Mouse (Mus musculus) MEL (cell line): Measurements from ENCODE around the gene Ccdc82. TPM values are rescaled to one million over a fixed set of nuclear protein-coding genes. Genes with fewer than 3 reads are reported as not detected.

ENCODE experiments used
- DNase-seq: peaks from one replicate; pipeline ENCODE4 v3.0.0; 2011; ENCODE audit warnings: low read depth, low spot score
- H3K27ac ChIP-seq: 2 replicates; pipeline ENCODE4 v1.5.1; 2012; ENCODE audit warnings: low read depth, mild to moderate bottlenecking, control low read depth, low read length, moderate library complexity; ENCODE audit not compliant: control insufficient read depth
- H3K27me3 ChIP-seq, 2 experiments: fragments of 150-350 bp in 1 of 2; sonication (generic) in 1 of 2; 2 replicates each; pipeline ENCODE4 v1.6.1; 2012; ENCODE audit warnings: low read length in 2 of 2, mild to moderate bottlenecking in 2 of 2, improper control_type of control experiment in 1 of 2, moderate library complexity in 1 of 2; ENCODE audit not compliant: insufficient read depth in 2 of 2, control insufficient read depth in 1 of 2
- H3K36me3 ChIP-seq, 2 experiments: 2 replicates each; pipeline ENCODE4 v1.6.1; 2012 to 2014; ENCODE audit warnings: low read length in 2 of 2, improper control_type of control experiment in 1 of 2, inconsistent platforms in 1 of 2, mild to moderate bottlenecking in 1 of 2; ENCODE audit not compliant: insufficient read depth in 2 of 2, control insufficient read depth in 1 of 2
- H3K4me1 ChIP-seq, 2 experiments: fragments of 150-350 bp in 1 of 2; sonication (generic) in 1 of 2; 2 replicates each; pipeline ENCODE4 v1.6.1; 2012; ENCODE audit warnings: low read length in 2 of 2, improper control_type of control experiment in 1 of 2, mild to moderate bottlenecking in 1 of 2; ENCODE audit not compliant: insufficient read depth in 2 of 2, control insufficient read depth in 1 of 2
- H3K4me3 ChIP-seq, 2 experiments: fragments of 150-350 bp in 1 of 2; sonication (generic) in 1 of 2; 2 replicates each; pipeline ENCODE4 v1.5.1; 2012; ENCODE audit warnings: low read depth in 2 of 2, low read length in 2 of 2, mild to moderate bottlenecking in 2 of 2, moderate library complexity in 2 of 2, control low read depth in 1 of 2, improper control_type of control experiment in 1 of 2; ENCODE audit not compliant: control insufficient read depth in 1 of 2, insufficient read depth in 1 of 2
- H3K79me2 ChIP-seq: 2 replicates; pipeline ENCODE4 v1.6.1; 2012; ENCODE audit warnings: mild to moderate bottlenecking, low read length, moderate library complexity; ENCODE audit not compliant: control insufficient read depth, poor library complexity, insufficient read depth
- H3K9ac ChIP-seq: 2 replicates; pipeline ENCODE4 v1.6.1; 2012; ENCODE audit warnings: low read depth, mild to moderate bottlenecking, control low read depth, low read length, moderate library complexity; ENCODE audit not compliant: control insufficient read depth, poor library complexity, severe bottlenecking
- H3K9me3 ChIP-seq: fragments of 150-350 bp; sonication (generic); replicated peaks from 2 replicates; pipeline ENCODE4 v1.6.1; 2012; ENCODE audit warnings: mild to moderate bottlenecking, low read length, improper control_type of control experiment, moderate library complexity; ENCODE audit not compliant: insufficient read depth
- BHLHE40 ChIP-seq: IDR thresholded peaks from 2 replicates; pipeline ENCODE4 v1.6.1; 2012; ENCODE audit warnings: low read depth, mild to moderate bottlenecking, inconsistent platforms, low read length, improper control_type of control experiment, borderline replicate concordance
- CHD1 ChIP-seq: IDR thresholded peaks from 2 replicates; pipeline ENCODE4 v1.6.1; 2012; ENCODE audit warnings: low read depth, mild to moderate bottlenecking, inconsistent platforms, low read length, improper control_type of control experiment
- CHD2 ChIP-seq: IDR thresholded peaks from 2 replicates; pipeline ENCODE4 v1.6.1; 2011; ENCODE audit warnings: low read length, improper control_type of control experiment
- E2F4 ChIP-seq: IDR thresholded peaks from 2 replicates; pipeline ENCODE4 v1.6.1; 2011; ENCODE audit warnings: low read depth, low read length, improper control_type of control experiment, borderline replicate concordance
- ELF1 ChIP-seq: IDR thresholded peaks from 2 replicates; pipeline ENCODE4 v1.6.1; 2014; ENCODE audit warnings: low read depth, mild to moderate bottlenecking, inconsistent platforms, low read length, improper control_type of control experiment, moderate library complexity
- GABPA ChIP-seq: IDR thresholded peaks from 2 replicates; pipeline ENCODE4 v1.6.1; 2012; ENCODE audit warnings: low read depth, mild to moderate bottlenecking, inconsistent platforms, low read length, improper control_type of control experiment, moderate library complexity
- JUND ChIP-seq: IDR thresholded peaks from 2 replicates; pipeline ENCODE4 v1.6.1; 2011; ENCODE audit warnings: low read depth, mild to moderate bottlenecking, improper control_type of control experiment, low read length
- MAFK ChIP-seq: IDR thresholded peaks from 2 replicates; pipeline ENCODE4 v1.6.1; 2011; ENCODE audit warnings: low read depth, mild to moderate bottlenecking, low read length, improper control_type of control experiment, borderline replicate concordance
- MAZ ChIP-seq: IDR thresholded peaks from 2 replicates; pipeline ENCODE4 v1.6.1; 2012; ENCODE audit warnings: low read depth, mild to moderate bottlenecking, inconsistent platforms, low read length, improper control_type of control experiment
- MXI1 ChIP-seq: IDR thresholded peaks from 2 replicates; pipeline ENCODE4 v1.6.1; 2011; ENCODE audit warnings: mild to moderate bottlenecking, low read depth, low read length, improper control_type of control experiment
- MYB ChIP-seq: IDR thresholded peaks from 2 replicates; pipeline ENCODE4 v1.6.1; 2011; ENCODE audit warnings: mild to moderate bottlenecking, low read depth, low read length, improper control_type of control experiment
- POLR2AphosphoS2 ChIP-seq: IDR thresholded peaks from 2 replicates; pipeline ENCODE4 v1.6.1; 2011; ENCODE audit warnings: low read length, improper control_type of control experiment
- POLR2AphosphoS5 ChIP-seq: IDR thresholded peaks from 2 replicates; pipeline ENCODE4 v1.6.1; 2012; ENCODE audit warnings: low read depth, borderline replicate concordance, mild to moderate bottlenecking, inconsistent platforms, low read length, moderate library complexity, mixed read lengths
- SIN3A ChIP-seq: IDR thresholded peaks from 2 replicates; pipeline ENCODE4 v1.6.1; 2012; ENCODE audit warnings: low read length, improper control_type of control experiment, inconsistent platforms
- TBP ChIP-seq: IDR thresholded peaks from 2 replicates; pipeline ENCODE4 v1.8.0; 2011; ENCODE audit warnings: low read depth, low read length, improper control_type of control experiment
- TCF12 ChIP-seq: IDR thresholded peaks from 2 replicates; pipeline ENCODE4 v1.6.1; 2014; ENCODE audit warnings: low read depth, mild to moderate bottlenecking, inconsistent platforms, low read length, improper control_type of control experiment, moderate library complexity
- UBTF ChIP-seq: IDR thresholded peaks from 2 replicates; pipeline ENCODE4 v1.6.1; 2012; ENCODE audit warnings: low read depth, mild to moderate bottlenecking, inconsistent platforms, low read length, improper control_type of control experiment, moderate library complexity, borderline replicate concordance; ENCODE audit not compliant: insufficient read depth
- USF1 ChIP-seq: IDR thresholded peaks from 2 replicates; pipeline ENCODE4 v1.6.1; 2014; ENCODE audit warnings: low read depth, mild to moderate bottlenecking, inconsistent platforms, low read length, improper control_type of control experiment, moderate library complexity
- ZKSCAN1 ChIP-seq: IDR thresholded peaks from 2 replicates; pipeline ENCODE4 v1.6.1; 2012; ENCODE audit warnings: low read depth, mild to moderate bottlenecking, inconsistent platforms, low read length, improper control_type of control experiment, moderate library complexity
- ZNF384 ChIP-seq: IDR thresholded peaks from 2 replicates; pipeline ENCODE4 v1.6.1; 2012; ENCODE audit warnings: low read depth, mild to moderate bottlenecking, inconsistent platforms, low read length, improper control_type of control experiment
- polyA plus RNA-seq, 2 experiments: library from polyadenylated mRNA; stranded (reverse) in 1 of 2; unstranded in 1 of 2; fragments of >175 nt in 1 of 2; fragments of >200 nt in 1 of 2; gene quantifications; 2 replicates each; pipeline versions ENCODE4 v1.2.1 to v1.2.4; 2012; ENCODE audit warnings: low replicate concordance in 2 of 2, low read depth in 1 of 2; ENCODE audit not compliant: insufficient read length in 2 of 2, insufficient read depth in 1 of 2, missing spikeins in 1 of 2
- total RNA-seq: library from RNA; depleted of rRNA; stranded (reverse); fragments of 300-350 nt; gene quantifications from 2 replicates; pipeline ENCODE4 v1.2.3, GENCODE M21; 2012

Gene Ccdc82
- total and polyA plus RNA-seq, 3 experiments, result 8.4 to 79.8 (median 15.0) TPM

- H3K79me2 ChIP-seq, result no peaks in the 10 kb centered on the region
- DNase-seq, result no peak
- no peaks in the 10 kb centered on the region; a peak in 1 of 4 replicates for H3K27me3 ChIP-seq
- H3K27ac ChIP-seq, result no peak overlapping the region
- H3K36me3 ChIP-seq, result no peaks in the 10 kb centered on the region
- H3K9me3 ChIP-seq, result no peaks in the 10 kb centered on the region
- no peak overlapping the region for H3K4me3 ChIP-seq
- TF ChIP-seq BHLHE40 (no peak), POLR2AphosphoS2 (no peak), TBP (no peak), JUND (no peak), CHD2 (no peak), MYB (no peak), GABPA (no peak), ELF1 (no peak), POLR2AphosphoS5 (no peak), SIN3A (no peak), UBTF (no peak), MAFK (no peak), E2F4 (no peak), MXI1 (no peak), TCF12 (no peak), ZNF384 (no peak), MAZ (no peak), USF1 (no peak)
- H3K9ac ChIP-seq, result no peak overlapping the region
- H3K4me1 ChIP-seq, result no peaks in the 10 kb centered on the region
These were observed 74.1 kb downstream of the Ccdc82 start for GRCm38 (mm10) chr9:13320800-13321364.

GRCm38 (mm10) chr9:13323074-13323473, 76.3 kb downstream of the Ccdc82 start:
- Histone ChIP-seq H3K4me3 (no peak overlapping the region), H3K79me2 (no peaks in the 10 kb centered on the region), H3K27me3 (no peaks in the 10 kb centered on the region; a peak in 1 of 4 replicates), H3K4me1 (no peaks in the 10 kb centered on the region), H3K36me3 (no peaks in the 10 kb centered on the region), H3K9ac (no peak overlapping the region), H3K9me3 (no peaks in the 10 kb centered on the region), H3K27ac (no peak overlapping the region)
- TF ChIP-seq CHD1 (no peak), MYB (no peak), ZKSCAN1 (no peak), POLR2AphosphoS5 (no peak)
- DNase-seq, result no peak
